Mouse (Mus musculus): Measurements from ENCODE around the gene Nadsyn1. TPM values are rescaled to one million over a fixed set of nuclear protein-coding genes. Genes with fewer than 3 reads are reported as not detected.
A peak's percentile ranks its signal among the peaks of the same experiment; 100 is the strongest.

Nadsyn1 gene
- total and polyA plus RNA-seq, 3 experiments = 7.4 to 10.0 TPM; not detected in 1

DNA sequence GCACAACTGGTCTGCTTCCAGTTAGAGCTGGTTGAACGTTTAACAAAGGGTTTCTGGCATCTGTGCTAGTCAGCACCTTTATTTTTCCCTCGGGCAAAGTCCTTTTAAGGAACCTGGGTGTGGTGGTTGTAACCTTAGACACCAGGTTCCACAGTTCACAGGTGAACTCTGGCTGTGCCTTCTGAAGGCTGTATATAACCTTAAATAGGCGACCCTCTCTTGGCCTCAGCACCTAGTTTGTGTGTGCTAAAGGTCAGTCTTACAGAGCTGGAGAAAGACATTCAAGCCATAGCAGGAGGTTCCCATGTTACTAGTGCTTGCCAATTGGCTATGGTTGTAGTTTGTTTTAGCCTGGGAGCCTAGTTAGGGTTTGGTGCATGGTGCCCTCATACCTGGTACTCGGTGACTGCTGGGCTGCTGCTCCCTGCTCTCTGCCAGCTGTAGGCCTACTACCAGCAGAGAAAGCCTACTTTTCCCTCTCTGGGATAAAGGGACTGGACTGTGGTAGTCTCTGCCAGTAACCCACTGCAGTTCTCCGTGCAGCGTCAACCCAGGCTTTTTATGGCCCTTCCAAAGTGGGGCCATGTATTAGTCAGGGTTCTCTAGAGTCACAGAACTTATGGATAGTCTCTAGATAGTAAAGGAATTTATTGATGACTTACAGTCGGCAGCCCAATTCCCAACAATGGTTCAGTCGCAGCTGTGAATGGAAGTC, 26.3 kb upstream of the Nadsyn1 start:
- Histone ChIP-seq H3K4me3 (ENCODE audit: control insufficient read depth in 1 of 2, insufficient read depth in 1 of 2, low read depth in 2 of 2, low read length in 2 of 2) (no peak overlapping the region), H3K9ac (ENCODE audit: control insufficient read depth, low read depth, low read length, poor library complexity, severe bottlenecking) (no peak overlapping the region), H3K27me3 (ENCODE audit: control insufficient read depth in 1 of 2, insufficient read depth in 2 of 2, low read length in 2 of 2) (no peaks in the 10 kb centered on the region), H3K4me1 (ENCODE audit: control insufficient read depth in 1 of 2, insufficient read depth in 2 of 2, low read length in 2 of 2) (peaks cover 3 to 9% of the 10 kb centered on the region in 2 experiments; a peak in 3 of 4 replicates), H3K79me2 (ENCODE audit: control insufficient read depth, insufficient read depth, low read length, poor library complexity) (no peaks in the 10 kb centered on the region), H3K27ac (ENCODE audit: control insufficient read depth, low read depth, low read length) (no peak overlapping the region), H3K36me3 (ENCODE audit: control insufficient read depth in 1 of 2, insufficient read depth in 2 of 2, low read length in 2 of 2) (peaks cover 0 to 7% of the 10 kb centered on the region in 2 experiments; a peak in 2 of 4 replicates), H3K9me3 (replicated peaks; ENCODE audit: insufficient read depth, low read length) (no peaks in the 10 kb centered on the region)
- TF ChIP-seq GATA1 (IDR thresholded peaks at IDR 0.05; ENCODE audit: low read depth, low read length) = no peak
- TF ChIP-seq HCFC1 (IDR thresholded peaks at IDR 0.05; ENCODE audit: low read depth, low read length) = no peak
- no peak for TF ChIP-seq ZNF384 (IDR thresholded peaks at IDR 0.05; ENCODE audit: low read depth, low read length)
- no peak for TF ChIP-seq MAX (IDR thresholded peaks at IDR 0.05; ENCODE audit: low read length)
- no peak for TF ChIP-seq ELF1 (IDR thresholded peaks at IDR 0.05; ENCODE audit: low read depth, low read length)
- no peak for TF ChIP-seq POLR2A (IDR thresholded peaks at IDR 0.05; ENCODE audit: control insufficient read depth in 1 of 2, insufficient read depth in 1 of 2, low read depth in 1 of 2, low read length in 2 of 2, poor library complexity in 1 of 2)
- no peak for TF ChIP-seq E2F4 (IDR thresholded peaks at IDR 0.05; ENCODE audit: borderline replicate concordance, low read depth, low read length)
- TF ChIP-seq CHD1 (IDR thresholded peaks at IDR 0.05; ENCODE audit: low read depth, low read length) = no peak
- no peak for TF ChIP-seq MEF2A (IDR thresholded peaks at IDR 0.05; ENCODE audit: extremely low read depth, insufficient replicate concordance, low read depth, low read length, poor library complexity, severe bottlenecking)
- no peak for TF ChIP-seq NELFE (IDR thresholded peaks at IDR 0.05; ENCODE audit: low read depth, low read length)
- TF ChIP-seq TCF12 (IDR thresholded peaks at IDR 0.05; ENCODE audit: low read depth, low read length) = no peak
- TF ChIP-seq GABPA (IDR thresholded peaks at IDR 0.05; ENCODE audit: low read depth, low read length) = no peak
- no peak for TF ChIP-seq POLR2AphosphoS2 (IDR thresholded peaks at IDR 0.05; ENCODE audit: low read length)
- DNase-seq (ENCODE audit: low read depth, low spot score) = no peak

DNA sequence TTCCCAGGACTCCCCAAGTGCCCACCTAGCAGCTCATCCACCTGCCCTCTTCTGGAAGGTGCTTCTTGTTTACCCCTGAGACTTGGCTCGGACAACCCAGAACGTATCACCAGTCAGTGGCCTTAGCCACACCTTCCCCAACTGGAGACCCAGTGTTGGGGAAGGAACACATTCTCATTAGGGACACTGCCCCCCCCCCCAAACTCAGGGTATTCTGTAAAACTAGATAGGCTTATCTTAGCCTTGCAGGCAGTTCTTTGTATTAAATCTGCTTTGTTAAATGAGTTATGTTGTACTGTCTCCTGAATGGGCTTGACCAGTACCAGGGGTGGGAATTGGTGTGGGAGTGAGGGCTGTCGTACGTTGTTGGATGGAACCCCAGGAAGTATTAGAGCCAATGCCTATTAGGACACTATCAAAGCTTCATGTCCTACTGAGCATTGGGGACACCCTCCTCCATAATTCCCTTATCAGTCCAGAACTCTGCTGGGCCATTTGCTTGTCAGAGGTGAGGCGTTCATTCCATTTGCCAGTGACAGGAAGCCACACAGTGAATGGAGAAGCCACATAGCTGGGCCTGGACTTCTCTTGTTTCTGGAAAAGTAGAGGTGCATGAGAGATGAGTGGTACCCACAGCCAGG, 25.6 kb upstream of the Nadsyn1 start:
- TF ChIP-seq RCOR1 (IDR thresholded peaks at IDR 0.05; ENCODE audit: low read depth, low read length) (peak; percentile 57; the same call in 1 of the 2 replicates), SIN3A (IDR thresholded peaks at IDR 0.05; ENCODE audit: low read length) (peak; percentile 19; the same call in 1 of the 2 replicates), MYC (IDR thresholded peaks at IDR 0.05; ENCODE audit: low read depth, low read length) (no peak), GATA1 (IDR thresholded peaks at IDR 0.05; ENCODE audit: low read depth, low read length) (peak; percentile 44; the same call in 1 of the 2 replicates), EP300 (IDR thresholded peaks at IDR 0.05; ENCODE audit: low read depth in 1 of 2, low read length in 2 of 2) (peak; percentile 63 to 79), TCF12 (IDR thresholded peaks at IDR 0.05; ENCODE audit: low read depth, low read length) (peak; percentile 90), TAL1 (IDR thresholded peaks at IDR 0.05; ENCODE audit: low read length) (peak; percentile 66), ETS1 (IDR thresholded peaks at IDR 0.05; ENCODE audit: low read depth, low read length) (peak; percentile 38; the same call in 1 of the 2 replicates), MAZ (IDR thresholded peaks at IDR 0.05; ENCODE audit: low read depth, low read length) (no peak)
- H3K4me3 ChIP-seq (ENCODE audit: control insufficient read depth in 1 of 2, insufficient read depth in 1 of 2, low read depth in 2 of 2, low read length in 2 of 2) = no peak overlapping the region
- no peaks in the 10 kb centered on the region for H3K79me2 ChIP-seq (ENCODE audit: control insufficient read depth, insufficient read depth, low read length, poor library complexity)
- peaks cover 0 to 7% of the 10 kb centered on the region in 2 experiments; a peak in 2 of 4 replicates for H3K36me3 ChIP-seq (ENCODE audit: control insufficient read depth in 1 of 2, insufficient read depth in 2 of 2, low read length in 2 of 2)
- no peaks in the 10 kb centered on the region for H3K27me3 ChIP-seq (ENCODE audit: control insufficient read depth in 1 of 2, insufficient read depth in 2 of 2, low read length in 2 of 2)
- peaks cover 3 to 9% of the 10 kb centered on the region in 2 experiments; a peak in 3 of 4 replicates for H3K4me1 ChIP-seq (ENCODE audit: control insufficient read depth in 1 of 2, insufficient read depth in 2 of 2, low read length in 2 of 2)
- H3K9me3 ChIP-seq (replicated peaks; ENCODE audit: insufficient read depth, low read length) = no peaks in the 10 kb centered on the region
- H3K27ac ChIP-seq (ENCODE audit: control insufficient read depth, low read depth, low read length) = no peak overlapping the region
- no peak overlapping the region for H3K9ac ChIP-seq (ENCODE audit: control insufficient read depth, low read depth, low read length, poor library complexity, severe bottlenecking)
- DNase-seq (ENCODE audit: low read depth, low spot score) = peak; percentile 29

All from MEL (cell line).